Mouse (Mus musculus) inflammation-experienced regulatory T-cells, adult 6 months (primary cell): ENCODE measurements around the gene Hes2. TPM values are rescaled to one million over a fixed set of nuclear protein-coding genes. Genes with fewer than 3 reads are reported as not detected.

Experiments
- ATAC-seq: one replicate; pipeline ENCODE4 v1.8.0; 2017
- polyA plus RNA-seq, 3 experiments: library from polyadenylated mRNA; unstranded; fragments of 100-300 nt; shearing (Covaris generic); gene quantifications; one replicate each; pipeline ENCODE4 v1.2.1; 2017

Hes2 gene
- polyA plus RNA-seq, 3 experiments from 2014 or later: not detected

- ATAC-seq: peak; percentile 27
Observed at GRCm38 (mm10) chr4:152186205-152187082, 27.8 kb downstream of the Hes2 start.

GRCm38 (mm10) chr4:152187142-152187541 lies 28.5 kb downstream of the Hes2 start:
- no peak for ATAC-seq

GRCm38 (mm10) chr4:152188651-152189050 lies 30.0 kb downstream of the Hes2 start:
- peak; percentile 58 for ATAC-seq

GRCm38 (mm10) chr4:152189071-152189470 lies 30.4 kb downstream of the Hes2 start:
- ATAC-seq: no peak

- peak; percentile 13 for ATAC-seq
Observed at GRCm38 (mm10) chr4:152189691-152190090, 31.0 kb downstream of the Hes2 start.

- no peak for ATAC-seq
Observed at GRCm38 (mm10) chr4:152190096-152190653, 31.5 kb downstream of the Hes2 start.

- no peak for ATAC-seq
Observed at GRCm38 (mm10) chr4:152190701-152191100, 32.0 kb downstream of the Hes2 start.

- ATAC-seq: no peak
Observed at GRCm38 (mm10) chr4:152192569-152192968, 33.9 kb downstream of the Hes2 start.

- ATAC-seq: no peak
Observed at GRCm38 (mm10) chr4:152194476-152195175, 36.0 kb downstream of the Hes2 start.

- no peak for ATAC-seq
Observed at GRCm38 (mm10) chr4:152196276-152196675, 37.6 kb downstream of the Hes2 start.

- ATAC-seq: peak; percentile 90
Observed at GRCm38 (mm10) chr4:152197545-152197944, 38.9 kb downstream of the Hes2 start.

GRCm38 (mm10) chr4:152199617-152200016 lies 41.0 kb downstream of the Hes2 start:
- no peak for ATAC-seq

GRCm38 (mm10) chr4:152201492-152201891 lies 42.8 kb downstream of the Hes2 start:
- peak; percentile 41 for ATAC-seq

GRCm38 (mm10) chr4:152202418-152202817 lies 43.8 kb downstream of the Hes2 start:
- no peak for ATAC-seq

- ATAC-seq: no peak
Observed at GRCm38 (mm10) chr4:152202905-152203304, 44.2 kb downstream of the Hes2 start.

- ATAC-seq: no peak
Observed at GRCm38 (mm10) chr4:152204663-152205062, 46.0 kb downstream of the Hes2 start.

- no peak for ATAC-seq
Observed at GRCm38 (mm10) chr4:152206199-152206598, 47.5 kb downstream of the Hes2 start.

GRCm38 (mm10) chr4:152209623-152210022 lies 51.0 kb downstream of the Hes2 start:
- ATAC-seq: no peak

Other genes with a start within 250 kb of the Hes2 start
- gene Dnajc11, start 225.2 kb upstream of the Hes2 start, polyA plus RNA-seq: 10 to 100 TPM; 28.1 to 33.8 (median 33.5) TPM
- gene Thap3, start 169.9 kb upstream of the Hes2 start, polyA plus RNA-seq: 100 to 1,000 TPM; 107 to 167 (median 117) TPM
- gene Phf13, start 162.6 kb upstream of the Hes2 start, polyA plus RNA-seq: 1 to 10 TPM; 3.2 to 4.6 (median 4.2) TPM
- gene Klhl21, start 150.1 kb upstream of the Hes2 start, polyA plus RNA-seq: 1 to 10 TPM; 3.0 to 4.2 (median 3.6) TPM
- 10 to 100 TPM; 16.2 to 26.3 (median 18.9) TPM for gene Zbtb48, start 131.2 kb upstream of the Hes2 start, polyA plus RNA-seq
- gene Tas1r1, start 120.3 kb upstream of the Hes2 start, polyA plus RNA-seq: not detected
- 10 to 100 TPM in 2 of 3 experiments, 1 to 10 TPM in 1; 7.7 to 22.5 (median 10.2) TPM for gene Nol9, start 119.5 kb upstream of the Hes2 start, polyA plus RNA-seq
- gene Plekhg5, start 86.4 kb upstream of the Hes2 start, polyA plus RNA-seq: 1 to 10 TPM; 2.5 to 3.7 (median 2.9) TPM
- 100 to 1,000 TPM; 125 to 133 (median 127) TPM for gene Tnfrsf25, start 42.9 kb upstream of the Hes2 start, polyA plus RNA-seq
- gene Espn, start 6.5 kb upstream of the Hes2 start, polyA plus RNA-seq: 10 to 100 TPM in 1 of 3 experiments, 1 to 10 TPM in 2; 6.0 to 13.1 (median 9.7) TPM
- gene Acot7, start 19.3 kb downstream of the Hes2 start, polyA plus RNA-seq: 100 to 1,000 TPM; 124 to 249 (median 126) TPM
- gene Gpr153, start 115.4 kb downstream of the Hes2 start, polyA plus RNA-seq: under 1 TPM in 1 of 3 experiments, not detected in 2; 0.15 TPM
- gene Hes3, start 132.8 kb downstream of the Hes2 start, polyA plus RNA-seq: not detected
- gene Icmt, start 138.4 kb downstream of the Hes2 start, polyA plus RNA-seq: 1 to 10 TPM; 5.1 to 8.8 (median 7.1) TPM
- gene Rnf207, start 160.1 kb downstream of the Hes2 start, polyA plus RNA-seq: not detected
- gene Rpl22, start 166.9 kb downstream of the Hes2 start, polyA plus RNA-seq: 1,000 to 10,000 TPM in 1 of 3 experiments, 100 to 1,000 TPM in 2; 752 to 1,062 (median 960) TPM
- gene Chd5, start 179.8 kb downstream of the Hes2 start, polyA plus RNA-seq: under 1 TPM in 2 of 3 experiments, not detected in 1; 0.05 to 0.11 TPM